Mouse (Mus musculus): ENCODE results near the gene Pald1.
A peak's percentile ranks its signal among the peaks of the same experiment; 100 is the strongest.

Pald1 gene

GRCm38 (mm10) chr10:61327545-61327944 lies 55.8 kb downstream of the Pald1 start:
- no peak for DNase-seq (ENCODE audit: low spot score)

GRCm38 (mm10) chr10:61325782-61326328 lies 57.5 kb downstream of the Pald1 start:
- no peak for DNase-seq (ENCODE audit: low spot score)

GRCm38 (mm10) chr10:61324717-61325116 lies 58.6 kb downstream of the Pald1 start:
- DNase-seq (ENCODE audit: low spot score) = no peak

- no peak for DNase-seq (ENCODE audit: low spot score)
Measured at GRCm38 (mm10) chr10:61318527-61318926, 64.8 kb downstream of the Pald1 start.

GRCm38 (mm10) chr10:61315324-61315880 lies 67.9 kb downstream of the Pald1 start:
- no peak for DNase-seq (ENCODE audit: low spot score)

- no peak for DNase-seq (ENCODE audit: low spot score)
Measured at GRCm38 (mm10) chr10:61313750-61314149, 69.6 kb downstream of the Pald1 start.

- no peak for DNase-seq (ENCODE audit: low spot score)
Measured at GRCm38 (mm10) chr10:61312754-61313153, 70.6 kb downstream of the Pald1 start.

GRCm38 (mm10) chr10:61312159-61312558 lies 71.2 kb downstream of the Pald1 start:
- no peak for DNase-seq (ENCODE audit: low spot score)

GRCm38 (mm10) chr10:61308706-61309320 lies 74.5 kb downstream of the Pald1 start:
- no peak for DNase-seq (ENCODE audit: low spot score)

GRCm38 (mm10) chr10:61305928-61306590 lies 77.3 kb downstream of the Pald1 start:
- DNase-seq (ENCODE audit: low spot score) = no peak

- DNase-seq (ENCODE audit: low spot score) = no peak
Measured at GRCm38 (mm10) chr10:61304046-61304445, 79.3 kb downstream of the Pald1 start.

GRCm38 (mm10) chr10:61300996-61301395 lies 82.3 kb downstream of the Pald1 start:
- no peak for DNase-seq (ENCODE audit: low spot score)

GRCm38 (mm10) chr10:61297477-61297876 lies 85.9 kb downstream of the Pald1 start, which contains the start of gene Prf1:
Gene Prf1 (plus strand): TSS chr10:61297833.
- no peak for DNase-seq (ENCODE audit: low spot score)

- no peak for DNase-seq (ENCODE audit: low spot score)
Measured at GRCm38 (mm10) chr10:61296713-61297445, 86.5 kb downstream of the Pald1 start.

- DNase-seq (ENCODE audit: low spot score) = no peak
Measured at GRCm38 (mm10) chr10:61294242-61294641, 89.1 kb downstream of the Pald1 start.

- DNase-seq (ENCODE audit: low spot score) = no peak
Measured at GRCm38 (mm10) chr10:61290479-61290878, 92.9 kb downstream of the Pald1 start.

GRCm38 (mm10) chr10:61290016-61290415 lies 93.3 kb downstream of the Pald1 start:
- no peak for DNase-seq (ENCODE audit: low spot score)

- DNase-seq (ENCODE audit: low spot score) = no peak
Measured at GRCm38 (mm10) chr10:61286246-61286645, 97.1 kb downstream of the Pald1 start.

GRCm38 (mm10) chr10:61285271-61285670 lies 98.1 kb downstream of the Pald1 start:
- DNase-seq (ENCODE audit: low spot score) = no peak

- no peak for DNase-seq (ENCODE audit: low spot score)
Measured at GRCm38 (mm10) chr10:61284309-61284708, 99.0 kb downstream of the Pald1 start.

GRCm38 (mm10) chr10:61281115-61281514 lies 102.2 kb downstream of the Pald1 start:
- DNase-seq (ENCODE audit: low spot score) = no peak

GRCm38 (mm10) chr10:61277918-61278674 lies 105.2 kb downstream of the Pald1 start:
- peak; percentile 33 for DNase-seq (ENCODE audit: low spot score)
